Mouse (Mus musculus): ENCODE data around the gene Klc2.

GRCm38 (mm10) chr19:5072389-5073019 is 45.9 kb downstream of the Klc2 start:
- TF ChIP-seq CTCF (conservative IDR thresholded peaks at IDR 0.05; ENCODE audit: low read length), result no peak
- no peak for TF ChIP-seq NANOG (IDR thresholded peaks at IDR 0.05; ENCODE audit: borderline replicate concordance, low read length)
